Mouse (Mus musculus) retina, embryonic 14.5 days (tissue): ENCODE results near the gene Loxl1.

Source experiments
- DNase-seq: peaks from one replicate; pipeline ENCODE4 v3.0.0-alpha.2; 2015; ENCODE audit warnings: low spot score

The Loxl1 gene

GRCm38 (mm10) chr9:58249592-58250192 lies 63.3 kb downstream of the Loxl1 start, which contains the start of gene Pml:
Pml (minus strand) TSS chr9:58249786.
- peak; percentile 44 for DNase-seq

- DNase-seq = no peak
Observed at GRCm38 (mm10) chr9:58248746-58249413, 64.1 kb downstream of the Loxl1 start.

GRCm38 (mm10) chr9:58247064-58247759 lies 65.8 kb downstream of the Loxl1 start:
- DNase-seq = peak; percentile 87

DNA sequence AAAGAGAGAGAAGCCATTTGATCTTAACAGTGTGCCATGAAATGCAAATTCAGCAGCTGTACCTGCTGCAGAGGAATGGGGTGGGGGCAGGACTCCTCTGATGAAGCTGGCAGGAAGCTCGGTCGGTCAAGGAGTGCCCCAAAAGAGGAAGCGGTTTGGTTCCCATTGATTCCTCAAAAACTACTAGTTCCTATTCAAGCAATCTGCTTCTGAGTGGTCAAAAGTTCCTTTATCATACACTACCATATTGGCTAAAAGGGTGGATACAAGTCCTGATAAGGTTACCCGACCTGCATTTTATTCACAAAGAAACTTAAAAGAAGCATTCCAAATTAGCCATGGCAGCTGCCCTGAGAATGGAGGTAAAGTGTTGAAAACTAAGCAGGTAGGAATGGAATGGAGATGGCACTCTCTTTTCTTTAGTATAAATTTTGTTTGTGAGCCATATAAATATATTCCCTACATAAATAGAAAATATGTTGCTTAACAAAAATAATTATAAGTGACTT lies 66.8 kb downstream of the Loxl1 start:
- DNase-seq = no peak

GRCm38 (mm10) chr9:58243696-58244095 lies 69.3 kb downstream of the Loxl1 start:
- no peak for DNase-seq

- DNase-seq = no peak
Observed at GRCm38 (mm10) chr9:58242696-58243095, 70.3 kb downstream of the Loxl1 start.

- DNase-seq = no peak
Observed at GRCm38 (mm10) chr9:58241780-58242485, 71.1 kb downstream of the Loxl1 start.
